Mouse (Mus musculus) small intestine, adult 2 months (tissue): ENCODE results near the gene Morn5. TPM values are rescaled to one million over a fixed set of nuclear protein-coding genes. Genes with fewer than 3 reads are reported as not detected.

Source experiments
- H3K27ac ChIP-seq: fragments of 200-500 bp; 2 replicates; pipeline ENCODE4 v1.5.1; 2012; ENCODE audit warnings: low read depth, low read length, control low read depth, inconsistent platforms; ENCODE audit not compliant: insufficient read depth
- H3K27me3 ChIP-seq: fragments of 200-500 bp; 2 replicates; pipeline ENCODE4 v1.6.1; 2012; ENCODE audit warnings: mild to moderate bottlenecking, moderate library complexity, low read length, inconsistent platforms; ENCODE audit not compliant: control insufficient read depth, insufficient read depth
- H3K36me3 ChIP-seq: fragments of 200-500 bp; 2 replicates; pipeline ENCODE4 v1.6.1; 2012; ENCODE audit warnings: mild to moderate bottlenecking, low read length, control low read depth, inconsistent platforms; ENCODE audit not compliant: control insufficient read depth, insufficient read depth
- H3K4me1 ChIP-seq: fragments of 200-500 bp; 2 replicates; pipeline ENCODE4 v1.6.1; 2012; ENCODE audit warnings: low read length, inconsistent platforms, mixed read lengths; ENCODE audit not compliant: control insufficient read depth, insufficient read depth, insufficient read length
- H3K4me3 ChIP-seq: fragments of 200-500 bp; 2 replicates; pipeline ENCODE4 v1.5.1; 2012; ENCODE audit warnings: low read depth, mild to moderate bottlenecking, control low read depth, inconsistent platforms, low read length, moderate library complexity
- CTCF ChIP-seq: fragments of 200-500 bp; IDR thresholded peaks from 2 replicates; pipeline ENCODE4 v1.5.1; 2012; ENCODE audit warnings: low read depth, mild to moderate bottlenecking, control low read depth, inconsistent platforms, low read length, moderate library complexity, mixed read lengths; ENCODE audit not compliant: insufficient replicate concordance, insufficient read length; ENCODE audit errors: extremely low read depth
- POLR2A ChIP-seq: fragments of 200-500 bp; IDR thresholded peaks from 2 replicates; pipeline ENCODE4 v1.6.1; 2012; ENCODE audit warnings: low read depth, mild to moderate bottlenecking, control low read depth, inconsistent platforms, low read length, moderate library complexity
- WGBS: fragments of 180-500 bp; shearing (Covaris S2); methylation state at CpG from one replicate; pipeline ENCODE4 v1.1.7; 2018; 5-methylcytosine and 5-hydroxymethylcytosine counted together
- polyA plus RNA-seq: library from polyadenylated mRNA; depleted of rRNA; stranded (reverse); fragments of >200 nt; gene quantifications from 2 replicates; pipeline ENCODE4 v1.2.3, GENCODE M21; 2012

Gene Morn5
- polyA plus RNA-seq, 1 experiment = not detected

DNA sequence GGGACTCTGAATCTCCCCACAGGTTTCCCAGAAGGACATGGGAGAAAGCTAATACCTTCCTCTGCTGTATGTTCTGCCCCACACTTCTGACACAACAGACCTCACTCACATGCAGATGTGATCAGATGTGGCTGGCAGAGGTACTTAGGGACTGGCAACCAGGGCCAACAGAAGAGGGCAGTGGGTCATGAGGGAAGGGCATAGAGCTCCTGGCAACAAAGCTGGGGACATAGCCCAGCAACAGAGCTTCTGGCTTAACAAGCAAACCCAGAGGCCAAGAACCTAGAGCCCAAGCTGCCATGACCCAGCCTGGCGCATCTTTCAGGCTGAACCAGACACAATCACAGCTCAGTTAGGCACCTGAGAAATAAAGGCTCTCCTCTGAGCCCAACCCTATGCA, 35.8 kb downstream of the Morn5 start:
- H3K27ac ChIP-seq = no peak overlapping the region
- no peaks in the 10 kb centered on the region for H3K4me1 ChIP-seq
- 100% methylated on average over 1 of the region's 1 CpGs for WGBS
- H3K36me3 ChIP-seq = no peaks in the 10 kb centered on the region
- H3K27me3 ChIP-seq = peaks cover 11% of the 10 kb centered on the region
- no peak overlapping the region for H3K4me3 ChIP-seq
- TF ChIP-seq POLR2A (no peak), CTCF (no peak)

GRCm38 (mm10) chr2:36089190-36089589, 39.9 kb downstream of the Morn5 start:
- 48% methylated on average over 3 of the region's 3 CpGs for WGBS
- H3K4me3 ChIP-seq = no peak overlapping the region
- no peaks in the 10 kb centered on the region for H3K36me3 ChIP-seq
- H3K4me1 ChIP-seq = peaks cover 8% of the 10 kb centered on the region
- TF ChIP-seq POLR2A (no peak), CTCF (no peak)
- H3K27me3 ChIP-seq = peaks cover 42% of the 10 kb centered on the region
- H3K27ac ChIP-seq = no peak overlapping the region

DNA sequence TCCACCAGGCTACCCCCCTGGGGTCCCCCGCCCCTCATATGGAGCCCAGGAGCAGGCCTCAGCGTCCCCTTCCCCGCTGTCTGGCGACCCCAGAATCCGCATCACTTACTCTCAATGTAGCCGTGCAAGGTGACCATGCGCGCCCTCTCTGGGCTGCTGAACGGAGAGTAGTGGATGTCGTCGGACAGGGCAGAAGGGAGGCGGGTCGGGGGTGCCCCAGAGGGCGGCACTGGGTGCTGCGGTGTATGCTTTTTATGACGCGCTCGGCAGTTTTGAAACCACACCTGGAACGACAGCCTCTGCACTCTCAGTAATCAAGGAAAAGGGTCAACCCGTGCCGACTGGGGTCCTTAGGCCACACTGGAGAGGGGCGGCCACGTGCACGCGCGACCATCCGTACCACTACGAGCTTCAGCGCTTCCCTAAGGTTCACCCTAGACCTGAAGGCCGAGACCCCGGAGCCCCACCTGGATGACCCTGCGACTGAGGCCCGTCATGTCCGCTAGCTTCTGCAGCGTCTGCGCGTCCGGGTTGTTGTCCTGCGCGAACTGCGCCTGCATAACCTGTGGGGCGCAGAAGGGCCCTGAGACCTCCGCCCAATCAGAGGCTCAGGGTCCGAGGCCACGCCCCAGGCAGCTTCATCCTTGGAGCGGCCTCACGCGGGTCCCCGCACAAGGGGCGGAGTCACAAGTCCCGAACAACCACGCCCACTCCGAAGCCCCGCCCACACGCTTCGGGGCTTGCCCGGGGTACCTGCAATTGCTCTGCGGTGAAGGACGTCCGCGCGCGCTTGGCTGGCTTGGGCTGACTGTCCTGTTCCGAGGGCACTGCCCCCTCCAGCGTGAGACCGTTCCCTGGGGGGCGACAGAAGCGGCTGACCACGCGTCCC, 41.8 kb downstream of the Morn5 start:
- WGBS = 7% methylated on average over 70 of the region's 70 CpGs
- Histone ChIP-seq H3K36me3 (no peaks in the 10 kb centered on the region), H3K4me3 (peak overlapping the region; percentile 52), H3K27ac (no peak overlapping the region), H3K4me1 (peaks cover 8% of the 10 kb centered on the region), H3K27me3 (peaks cover 56% of the 10 kb centered on the region)
- TF ChIP-seq POLR2A (no peak), CTCF (no peak)

GRCm38 (mm10) chr2:36092748-36093147, 43.5 kb downstream of the Morn5 start:
- TF ChIP-seq POLR2A (no peak), CTCF (no peak)
- Histone ChIP-seq H3K4me1 (peaks cover 8% of the 10 kb centered on the region), H3K27me3 (peaks cover 65% of the 10 kb centered on the region), H3K36me3 (no peaks in the 10 kb centered on the region), H3K27ac (no peak overlapping the region), H3K4me3 (no peak overlapping the region)
- WGBS = 18% methylated on average over 4 of the region's 4 CpGs

GRCm38 (mm10) chr2:36093301-36093700, 44.0 kb downstream of the Morn5 start:
- WGBS = 33% methylated on average over 7 of the region's 7 CpGs
- Histone ChIP-seq H3K27me3 (peaks cover 71% of the 10 kb centered on the region), H3K36me3 (no peaks in the 10 kb centered on the region), H3K4me3 (no peak overlapping the region), H3K27ac (no peak overlapping the region), H3K4me1 (peaks cover 8% of the 10 kb centered on the region)
- TF ChIP-seq CTCF (no peak), POLR2A (no peak)

DNA sequence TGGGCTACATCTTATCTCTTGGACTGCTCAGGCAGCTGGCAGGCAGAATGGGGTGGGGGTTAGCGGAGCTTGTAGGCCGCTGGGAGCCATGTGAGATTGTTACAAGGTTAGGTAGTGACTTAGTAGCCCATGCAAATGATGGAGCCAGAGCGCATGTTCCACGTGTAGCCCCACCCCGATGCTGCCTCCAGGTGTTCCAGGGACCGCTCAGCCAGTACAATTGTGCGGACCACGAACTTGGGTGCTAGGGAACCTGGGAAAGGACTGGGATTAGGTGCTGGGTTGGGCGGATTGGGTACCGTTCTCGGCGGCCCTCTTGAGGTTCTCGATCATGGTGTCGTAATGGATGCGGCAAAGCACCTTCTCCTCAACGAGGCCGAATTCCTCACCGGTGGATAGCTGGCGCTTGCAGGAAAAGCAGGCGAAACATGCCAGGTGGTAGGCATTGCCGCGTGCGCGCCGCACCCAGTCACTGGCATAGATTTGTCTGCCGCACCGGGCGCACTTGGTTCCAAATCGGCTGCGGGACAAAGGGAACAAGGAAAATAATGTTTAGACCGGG, 44.7 kb downstream of the Morn5 start:
- Histone ChIP-seq H3K4me1 (peaks cover 8% of the 10 kb centered on the region), H3K27ac (no peak overlapping the region), H3K27me3 (peaks cover 76% of the 10 kb centered on the region), H3K4me3 (no peak overlapping the region), H3K36me3 (no peaks in the 10 kb centered on the region)
- 5% methylated on average over 31 of the region's 31 CpGs for WGBS
- no peak for TF ChIP-seq POLR2A
- TF ChIP-seq CTCF = no peak

GRCm38 (mm10) chr2:36097129-36097815, 48.0 kb downstream of the Morn5 start:
- Histone ChIP-seq H3K27me3 (peaks cover 77% of the 10 kb centered on the region), H3K4me1 (0 out of 2 replicates have a peak, but pooled peaks cover under 1% of the 10 kb centered on the region), H3K36me3 (no peaks in the 10 kb centered on the region), H3K27ac (no peak overlapping the region), H3K4me3 (no peak overlapping the region)
- TF ChIP-seq POLR2A = no peak
- TF ChIP-seq CTCF = no peak
- 16% methylated on average over 18 of the region's 18 CpGs for WGBS
